Mouse (Mus musculus): ENCODE measurements around the gene Strada.

GRCm38 (mm10) chr11:106212771-106213170 lies 10.8 kb upstream of the Strada start:
- TF ChIP-seq CTCF (IDR thresholded peaks at IDR 0.05; ENCODE audit: borderline replicate concordance, insufficient read depth, low read length) = no peak
- TF ChIP-seq POLR2A (IDR thresholded peaks at IDR 0.05; ENCODE audit: low read depth, low read length) = no peak
